Mouse (Mus musculus) lung, postnatal 4 days (tissue): ENCODE data around the gene Dph2.

Experiments used
- DNase-seq, 2 experiments: peaks; one replicate each; pipeline ENCODE4 v3.0.0; 2021

Dph2 gene

DNA sequence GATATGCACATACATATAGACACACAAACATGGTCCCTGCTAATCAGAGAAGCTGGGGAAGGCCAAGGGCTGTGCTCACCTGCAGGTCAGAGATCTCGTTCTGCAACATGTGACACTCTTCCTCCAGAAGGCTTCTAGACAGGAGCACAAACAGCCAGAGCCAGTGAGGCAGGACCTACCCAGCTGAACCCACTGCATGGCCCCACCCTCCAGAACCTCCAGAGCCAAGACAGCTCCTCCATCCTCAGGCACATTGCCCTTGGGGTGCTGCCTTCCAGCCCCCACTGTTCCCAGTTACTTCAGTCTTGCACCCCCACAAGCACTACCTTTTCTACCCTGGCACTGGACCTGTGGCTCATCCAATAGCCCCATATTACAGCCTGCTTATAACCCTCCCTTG is 21.4 kb downstream of the Dph2 start:
- no peak for DNase-seq

DNA sequence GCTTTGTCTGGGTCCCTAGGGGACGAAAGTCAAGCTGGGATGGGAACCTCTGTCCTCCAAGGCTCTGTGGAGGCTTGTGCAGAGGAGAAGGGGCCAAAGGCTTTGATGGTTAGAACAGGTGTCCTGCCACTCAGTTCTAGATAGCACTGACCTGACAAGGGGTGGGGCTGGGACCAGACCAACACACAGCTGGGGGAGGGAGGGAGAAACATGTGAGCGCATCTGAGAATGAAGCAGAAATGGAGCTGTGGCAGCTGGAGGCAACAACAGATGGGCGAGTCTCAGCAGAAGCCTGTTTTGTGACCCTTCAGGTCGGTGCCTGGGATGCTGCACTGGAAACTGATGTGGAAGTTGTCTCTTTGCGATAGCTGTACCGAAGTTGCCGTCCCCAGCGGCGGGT is 22.5 kb downstream of the Dph2 start:
- DNase-seq: no peak

DNA sequence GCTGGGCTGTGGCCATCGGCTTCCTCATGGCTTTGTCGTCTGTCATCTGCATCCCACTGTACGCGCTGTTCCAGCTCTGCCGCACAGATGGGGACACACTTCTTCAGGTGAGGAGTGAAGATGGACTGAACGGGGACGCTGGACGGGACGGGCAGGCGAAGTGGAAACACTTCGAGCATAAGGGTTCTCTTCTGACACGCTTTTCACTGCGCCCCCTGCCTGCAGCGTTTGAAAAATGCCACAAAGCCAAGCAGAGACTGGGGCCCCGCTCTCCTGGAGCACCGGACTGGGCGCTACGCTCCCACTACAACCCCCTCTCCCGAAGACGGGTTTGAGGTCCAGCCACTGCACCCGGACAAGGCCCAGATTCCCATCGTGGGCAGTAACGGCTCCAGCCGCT is 24.0 kb downstream of the Dph2 start:
- peak; percentile 63 to 74 for DNase-seq

DNA sequence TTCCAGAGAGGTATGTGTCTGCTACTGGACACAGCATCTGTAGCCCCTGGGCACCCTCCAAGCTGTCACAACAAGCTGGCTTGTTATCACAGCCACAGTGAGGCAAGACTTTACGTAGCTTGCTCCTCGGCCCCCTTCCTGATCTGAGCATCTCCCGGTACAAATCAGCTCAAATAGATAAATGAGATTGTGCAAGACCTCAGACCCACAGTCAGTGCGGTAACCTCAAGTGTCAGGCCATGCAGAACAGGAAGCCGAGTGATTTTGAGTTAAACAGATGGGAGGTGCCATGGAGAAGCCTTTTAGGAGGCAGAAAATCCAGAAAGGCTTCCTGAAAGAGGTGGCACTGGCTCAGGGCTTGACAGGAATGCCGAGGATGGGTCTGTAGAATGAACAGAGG is 24.8 kb downstream of the Dph2 start:
- DNase-seq: no peak

- DNase-seq: peak; percentile 82 to 87
Measured at GRCm38 (mm10) chr4:117866083-117866482, 25.7 kb downstream of the Dph2 start.

DNA sequence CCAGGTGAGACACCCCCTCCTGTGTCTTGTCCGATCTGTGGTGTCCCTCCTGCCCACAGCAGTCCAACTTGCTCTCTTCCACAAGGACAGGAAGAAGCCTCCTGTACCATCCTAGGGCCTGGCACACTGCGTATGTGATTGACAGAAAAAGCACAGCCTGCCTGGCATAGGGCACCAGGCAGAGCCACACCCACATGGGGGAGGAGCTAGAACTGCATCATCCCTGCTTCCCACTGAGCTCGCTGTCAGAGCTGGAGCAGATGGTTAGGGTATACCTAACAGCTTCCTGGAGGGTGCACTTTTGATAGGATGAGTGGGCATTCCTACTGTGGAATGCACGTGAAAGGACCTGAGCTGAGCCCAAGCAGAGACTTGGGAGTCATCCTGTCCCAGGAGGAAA is 29.0 kb downstream of the Dph2 start:
- no peak for DNase-seq

DNA sequence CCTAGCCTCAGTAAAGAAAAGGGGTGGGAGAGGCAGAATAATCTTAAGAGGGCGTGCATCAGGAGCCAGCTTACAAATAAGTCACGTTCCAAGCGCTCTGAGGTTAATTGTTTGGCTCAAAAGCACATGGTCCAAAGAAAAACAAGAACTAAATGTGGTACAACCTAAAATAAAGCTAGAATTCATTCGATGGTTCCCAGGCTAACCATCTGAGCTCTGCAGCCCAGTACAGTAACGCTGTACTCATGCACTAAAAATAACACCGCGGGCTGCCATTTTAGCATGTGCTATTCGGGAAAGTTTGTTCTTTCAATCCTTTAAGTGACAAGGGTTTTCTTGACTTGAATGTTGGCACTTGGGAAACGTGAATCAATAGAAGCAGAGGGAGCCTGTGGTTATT is 31.3 kb downstream of the Dph2 start:
- no peak for DNase-seq

DNA sequence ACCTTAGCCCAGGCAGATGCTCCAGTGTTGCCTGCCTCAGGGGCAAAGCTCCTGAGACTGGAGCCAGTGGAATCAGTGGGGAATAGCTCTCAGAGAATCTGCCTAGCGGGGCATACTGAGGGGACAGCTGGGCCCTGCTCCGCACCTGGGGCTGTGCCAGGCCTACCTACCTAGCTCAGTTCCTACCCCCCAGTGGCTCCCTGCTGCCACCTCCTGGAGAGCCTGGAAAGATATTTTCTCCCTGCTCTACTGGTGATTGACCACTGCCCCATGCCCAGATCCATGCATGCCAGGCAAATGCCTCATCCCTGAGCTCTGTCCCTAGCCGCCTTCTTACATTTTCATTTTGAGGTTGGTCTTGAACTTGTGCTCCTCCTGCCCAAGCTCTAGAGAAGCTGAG is 33.0 kb downstream of the Dph2 start:
- DNase-seq: peak; percentile 73 to 83

DNA sequence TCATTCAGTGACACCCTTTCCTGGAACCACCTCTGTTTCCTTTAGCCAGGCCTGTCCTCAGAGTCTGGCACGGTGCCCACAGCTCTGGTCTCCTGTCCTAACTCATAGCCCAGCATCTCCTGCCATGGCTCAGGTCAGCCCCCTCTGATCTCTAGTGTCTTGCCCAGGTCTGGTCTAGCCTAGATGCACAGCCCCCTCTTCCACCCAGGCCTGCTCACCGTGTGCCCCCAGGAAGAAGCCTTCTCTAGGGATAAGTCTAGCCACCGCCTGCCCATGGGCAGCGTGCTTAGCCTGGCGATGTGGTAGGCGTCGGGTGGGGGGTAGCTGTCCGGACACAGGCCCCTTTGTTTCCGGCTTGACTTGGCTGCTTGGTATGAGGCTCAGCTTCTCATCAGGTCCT is 36.7 kb downstream of the Dph2 start:
- DNase-seq: peak in 1 of 2 experiments; percentile 41

DNA sequence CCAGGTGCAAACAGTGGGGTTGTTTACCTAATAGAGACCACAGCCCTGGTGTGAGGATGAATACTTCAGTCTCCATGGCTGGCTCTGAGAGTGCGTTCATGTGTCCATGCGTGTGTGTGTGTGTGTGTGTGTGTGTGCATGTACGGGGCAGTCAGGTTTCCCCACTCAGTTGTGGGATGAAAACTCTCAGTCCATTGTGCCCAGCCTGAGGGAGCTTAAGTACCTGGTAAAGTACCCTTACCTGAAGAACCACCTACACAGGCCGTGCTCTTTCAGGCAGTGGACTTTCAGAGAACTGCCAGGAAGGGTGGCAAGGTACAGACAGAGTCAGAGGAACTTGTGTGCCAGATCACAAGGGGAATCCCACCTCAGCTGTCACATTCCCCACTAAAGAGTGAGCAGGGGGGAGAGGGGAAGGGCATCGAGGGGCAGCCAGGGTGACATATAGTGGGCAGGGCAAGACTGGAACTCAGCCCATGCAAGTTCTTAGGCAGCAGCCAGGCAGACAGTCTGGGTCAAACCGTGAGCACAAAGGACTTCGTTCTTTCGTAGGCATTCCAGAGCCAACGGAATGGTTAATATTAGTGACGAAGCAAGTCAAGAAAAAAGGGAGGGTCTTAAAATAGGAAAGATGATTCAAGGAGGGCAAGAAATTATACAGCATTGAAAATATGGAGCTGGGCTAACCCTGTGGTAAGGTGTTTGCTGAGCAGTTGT is 39.5 kb downstream of the Dph2 start:
- no peak for DNase-seq

DNA sequence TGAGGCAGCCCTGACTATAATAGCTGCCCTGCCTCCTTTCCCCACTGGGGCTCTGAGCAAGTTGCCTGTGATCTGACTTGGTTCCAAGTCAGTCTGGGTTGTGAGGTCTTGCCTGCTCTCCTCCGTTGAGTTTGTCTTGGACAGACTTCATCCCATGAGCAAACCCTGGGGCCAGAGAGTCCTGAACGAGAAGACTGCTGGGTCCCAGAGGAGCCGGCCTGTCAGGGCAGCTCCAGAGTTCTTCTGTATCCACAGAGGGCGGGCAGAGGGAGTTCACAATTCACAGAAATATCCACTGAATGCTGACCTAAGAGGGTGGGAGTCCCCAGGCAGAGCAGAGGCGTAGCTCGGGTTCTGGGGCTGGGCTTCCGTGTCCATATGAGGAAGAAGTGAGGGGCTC is 41.0 kb downstream of the Dph2 start:
- no peak for DNase-seq

DNA sequence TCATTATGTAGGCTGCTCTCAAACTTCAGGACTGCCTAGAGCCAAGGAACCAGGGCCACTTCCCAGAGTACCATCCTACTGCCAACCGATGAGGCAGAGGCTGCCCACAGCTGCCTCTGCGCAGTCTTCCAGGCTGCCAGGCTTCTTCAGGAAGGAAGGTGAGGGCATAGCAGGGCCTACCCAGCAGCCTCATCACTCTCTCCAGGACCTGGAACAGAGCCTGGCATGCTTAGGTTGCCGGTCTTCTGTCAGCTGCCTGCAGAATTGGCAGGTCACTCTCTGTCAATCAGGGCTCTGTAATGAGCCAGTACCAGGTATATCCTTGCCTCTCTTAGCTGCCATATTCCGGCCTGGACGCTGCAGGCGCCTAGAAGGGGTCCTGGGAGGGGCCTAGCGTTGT is 41.7 kb downstream of the Dph2 start:
- no peak for DNase-seq

- DNase-seq: no peak
Measured at GRCm38 (mm10) chr4:117849506-117849905, 42.3 kb downstream of the Dph2 start.

DNA sequence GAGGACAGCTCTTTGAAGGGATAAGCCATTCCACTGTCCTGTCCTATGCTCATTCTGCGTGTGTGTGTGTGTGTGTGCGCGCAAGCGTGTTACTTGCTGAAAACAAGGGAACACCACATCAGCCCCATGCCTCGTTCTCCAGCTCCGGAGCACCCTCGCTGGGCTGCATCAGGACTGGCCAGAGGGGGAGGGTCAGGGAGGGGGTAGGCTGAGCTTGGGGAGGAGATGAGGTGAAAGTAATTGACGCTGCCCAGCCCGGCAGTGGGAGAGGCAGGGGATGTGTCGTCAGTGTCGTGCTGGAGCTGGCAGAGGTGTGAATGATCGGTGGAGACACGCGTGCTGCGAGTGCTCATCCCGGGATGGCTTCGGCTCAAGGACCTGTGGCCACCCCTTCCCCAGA is 42.8 kb downstream of the Dph2 start:
- no peak for DNase-seq

GRCm38 (mm10) chr4:117847011-117847410 is 44.8 kb downstream of the Dph2 start:
- peak; percentile 37 to 87 for DNase-seq

DNA sequence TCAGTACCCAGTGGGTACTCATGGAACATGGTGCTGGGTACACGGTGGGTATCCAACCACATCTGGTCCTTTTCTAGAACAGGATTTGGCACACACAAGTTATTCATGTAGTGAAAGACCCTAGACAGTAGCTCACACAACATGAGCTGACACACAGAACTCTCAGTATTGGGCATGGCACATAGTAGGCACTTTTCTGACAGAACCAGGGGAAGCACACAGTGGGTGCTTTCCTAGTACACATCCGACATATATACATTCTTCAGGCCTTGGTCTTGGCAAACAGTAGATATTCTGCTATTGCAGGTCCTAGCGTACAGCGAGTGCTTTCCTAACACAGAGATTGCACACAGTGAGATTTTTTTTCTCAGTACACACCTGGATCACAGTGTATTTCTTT is 45.6 kb downstream of the Dph2 start:
- no peak for DNase-seq

DNA sequence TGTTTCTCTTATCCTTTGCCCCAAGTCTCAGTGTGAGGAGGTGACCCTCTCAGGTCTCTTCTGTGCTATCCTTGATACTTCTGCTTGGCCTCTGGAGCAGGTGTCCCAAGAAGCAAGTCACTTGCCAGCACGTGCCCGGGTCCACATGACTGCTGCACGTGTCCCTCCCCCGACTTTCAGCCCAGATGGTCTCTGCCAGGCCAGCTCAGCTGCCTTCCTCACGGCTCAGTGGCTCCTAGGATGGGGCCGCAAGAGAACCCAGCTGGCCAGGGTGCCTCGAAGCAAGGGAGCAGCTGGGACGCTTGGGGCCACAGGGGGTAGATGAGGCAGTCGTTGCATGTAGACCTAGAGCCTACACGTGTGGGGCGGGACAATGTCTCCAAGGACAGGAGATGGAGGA is 46.5 kb downstream of the Dph2 start:
- DNase-seq: no peak

DNA sequence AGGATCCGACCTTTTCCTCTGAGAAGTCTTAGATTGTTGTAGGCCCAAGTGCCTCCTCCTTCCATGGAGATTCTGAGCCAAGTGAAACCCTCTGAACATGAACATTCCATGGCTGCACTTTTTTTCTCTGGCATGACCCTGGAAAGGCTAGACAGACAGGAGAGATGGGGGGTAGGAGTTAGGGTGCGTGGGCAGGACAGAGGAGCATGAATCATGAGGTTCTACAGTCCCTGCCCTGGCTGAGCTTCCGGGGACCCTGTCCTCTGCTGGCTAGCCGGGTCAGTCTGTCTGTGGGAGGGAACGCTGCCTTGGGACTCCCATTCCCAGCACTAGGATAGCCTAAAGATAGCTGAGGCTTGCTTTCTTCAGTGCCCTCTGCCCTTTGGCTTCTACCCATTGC is 47.4 kb downstream of the Dph2 start:
- no peak for DNase-seq

GRCm38 (mm10) chr4:117843101-117843500 is 48.7 kb downstream of the Dph2 start:
- DNase-seq: no peak

- no peak for DNase-seq
Measured at GRCm38 (mm10) chr4:117841566-117841965, 50.3 kb downstream of the Dph2 start.

DNA sequence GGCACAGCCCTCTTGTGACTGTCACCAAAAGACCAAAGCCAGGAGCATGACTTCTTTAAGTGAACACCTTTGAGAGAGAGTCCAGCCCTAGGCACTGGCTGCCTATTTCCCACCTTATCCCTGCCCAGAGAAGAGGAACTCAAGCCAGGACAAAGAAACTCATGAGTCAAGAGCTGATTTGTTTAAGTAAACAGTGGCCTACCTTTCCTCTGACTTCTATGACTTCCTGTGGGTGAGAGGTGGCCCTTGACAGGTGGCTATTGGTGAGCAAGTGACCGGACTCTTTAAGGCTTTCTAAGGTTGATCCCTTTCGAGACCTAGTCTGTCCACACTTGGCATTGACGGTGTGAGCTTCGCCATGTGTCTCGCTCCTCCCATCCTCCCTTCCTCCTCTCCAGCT is 51.0 kb downstream of the Dph2 start:
- no peak for DNase-seq

DNA sequence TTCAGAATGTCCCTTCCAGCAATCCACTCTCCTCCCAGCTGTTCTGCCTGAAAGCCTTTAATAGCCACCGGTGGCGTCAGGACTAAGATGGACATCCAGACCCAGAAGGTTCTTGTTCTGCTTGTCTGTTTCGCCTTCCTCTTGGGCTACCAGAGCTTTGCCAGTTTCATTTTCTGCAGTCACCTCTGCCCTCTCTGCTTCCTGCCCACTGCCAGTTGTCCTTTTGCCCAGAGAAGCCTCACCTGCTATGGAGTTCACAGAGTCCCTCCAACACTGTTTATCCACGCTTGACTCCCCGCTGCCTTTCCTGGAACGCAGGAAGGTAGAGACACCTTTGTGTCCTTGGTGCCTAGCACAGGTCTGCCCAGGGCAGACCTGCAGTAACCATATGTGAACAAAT is 52.5 kb downstream of the Dph2 start:
- no peak for DNase-seq
